Mouse (Mus musculus): ENCODE data around the gene Hist1h2bf. TPM values are rescaled to one million over a fixed set of nuclear protein-coding genes. Genes with fewer than 3 reads are reported as not detected.
"Not testable (repeated sequence)": the region's sequence is repeated elsewhere in the genome, so short reads cannot be mapped to it uniquely, and the experiment has no call there.

Hist1h2bf gene
- total and polyA plus RNA-seq, 3 experiments: 1.00 to 8.4 (median 5.2) TPM

- no peak for TF ChIP-seq EP300 (IDR thresholded peaks at IDR 0.05; ENCODE audit: insufficient read depth, low read depth, low read length)
- peak; percentile 39; the same call in 1 of the 2 replicates for TF ChIP-seq POLR2A (IDR thresholded peaks at IDR 0.05; ENCODE audit: insufficient read depth, low read depth, low read length)
- TF ChIP-seq CTCF (IDR thresholded peaks at IDR 0.05): no peak
- Histone ChIP-seq H3K79me2 (replicated peaks; ENCODE audit: control insufficient read depth, insufficient read depth, low read length) (no peaks in the 10 kb centered on the region), H3K36me3 (ENCODE audit: control insufficient read depth, insufficient read depth, low read length) (peaks cover 6% of the 10 kb centered on the region), H3K4me3 (peak within 1 kb of the TSS; percentile 47), H3K4me1 (ENCODE audit: control insufficient read depth, insufficient read depth, low read length) (peaks cover 4% of the 10 kb centered on the region), H3K27me3 (ENCODE audit: control insufficient read depth, insufficient read depth, low read length) (no peaks in the 10 kb centered on the region), H3K27ac (peak within 1 kb of the TSS; percentile 6), H3K9ac (ENCODE audit: low read depth, low read length) (peak within 1 kb of the TSS; percentile 52; the same call in 1 of the 2 replicates)
- peak in 1 of 2 experiments; percentile 46 for DNase-seq
- WGBS: 9% methylated on average over 18 of the region's 18 CpGs
- intact Hi-C loops (cut with DNase I): no loop called here
Observed at GRCm38 (mm10) chr13:23575271-23575851, 1.4 kb upstream of the Hist1h2bf start, which contains the start of gene Hist1h3d. TSS of gene Hist1h3d (plus strand) at chr13:23575763.

- H3K27me3 ChIP-seq (ENCODE audit: control insufficient read depth, insufficient read depth, low read length); H3K79me2 ChIP-seq (replicated peaks; ENCODE audit: control insufficient read depth, insufficient read depth, low read length); H3K9ac ChIP-seq (ENCODE audit: low read depth, low read length); intact Hi-C loops (cut with DNase I); H3K36me3 ChIP-seq (ENCODE audit: control insufficient read depth, insufficient read depth, low read length); DNase-seq; H3K4me1 ChIP-seq (ENCODE audit: control insufficient read depth, insufficient read depth, low read length): not testable (repeated sequence)
- 9% methylated on average over 11 of the region's 39 CpGs for WGBS
- Histone ChIP-seq H3K27ac (peak overlapping the region; percentile 6; the same call in 1 of the 2 replicates), H3K4me3 (peak overlapping the region; percentile 43)
Observed at GRCm38 (mm10) chr13:23574546-23575170, 662 bp upstream of the Hist1h2bf start.

GRCm38 (mm10) chr13:23573034-23573897 is 730 bp downstream of the Hist1h2bf start:
- H3K4me1 ChIP-seq (ENCODE audit: control insufficient read depth, insufficient read depth, low read length); H3K27me3 ChIP-seq (ENCODE audit: control insufficient read depth, insufficient read depth, low read length); intact Hi-C loops (cut with DNase I); DNase-seq; H3K79me2 ChIP-seq (replicated peaks; ENCODE audit: control insufficient read depth, insufficient read depth, low read length); H3K27ac ChIP-seq; H3K9ac ChIP-seq (ENCODE audit: low read depth, low read length); H3K36me3 ChIP-seq (ENCODE audit: control insufficient read depth, insufficient read depth, low read length): not testable (repeated sequence)
- 31% methylated on average over 20 of the region's 20 CpGs for WGBS
- H3K4me3 ChIP-seq: peak overlapping the region; percentile 43

- intact Hi-C loops (cut with DNase I): no loop called here
Observed at GRCm38 (mm10) chr13:23572218-23573033, 1.6 kb downstream of the Hist1h2bf start.

GRCm38 (mm10) chr13:23571504-23572217 is 2.3 kb downstream of the Hist1h2bf start:
- Histone ChIP-seq H3K4me3 (peak overlapping the region; percentile 63), H3K27ac (peak overlapping the region; percentile 87), H3K9ac (ENCODE audit: low read depth, low read length) (peak overlapping the region; percentile 65)
- H3K27me3 ChIP-seq (ENCODE audit: control insufficient read depth, insufficient read depth, low read length); H3K36me3 ChIP-seq (ENCODE audit: control insufficient read depth, insufficient read depth, low read length); H3K79me2 ChIP-seq (replicated peaks; ENCODE audit: control insufficient read depth, insufficient read depth, low read length); DNase-seq; intact Hi-C loops (cut with DNase I); H3K4me1 ChIP-seq (ENCODE audit: control insufficient read depth, insufficient read depth, low read length): not testable (repeated sequence)
- 0 out of 2 replicates have a peak, but pooled peaks have one; percentile 6 for TF ChIP-seq POLR2A (IDR thresholded peaks at IDR 0.05; ENCODE audit: insufficient read depth, low read depth, low read length)
- 2% methylated on average over 18 of the region's 34 CpGs for WGBS

More at GRCm38 (mm10) chr13:23572218-23573033, 1.6 kb downstream of the Hist1h2bf start:
- Histone ChIP-seq H3K9ac (ENCODE audit: low read depth, low read length) (no peak overlapping the region), H3K79me2 (replicated peaks; ENCODE audit: control insufficient read depth, insufficient read depth, low read length) (no peaks in the 10 kb centered on the region), H3K4me1 (ENCODE audit: control insufficient read depth, insufficient read depth, low read length) (peaks cover 4% of the 10 kb centered on the region), H3K27me3 (ENCODE audit: control insufficient read depth, insufficient read depth, low read length) (no peaks in the 10 kb centered on the region), H3K4me3 (peak overlapping the region; percentile 63), H3K36me3 (ENCODE audit: control insufficient read depth, insufficient read depth, low read length) (peaks cover 6% of the 10 kb centered on the region), H3K27ac (no peak overlapping the region; the same call in 1 of the 2 replicates)
- 49% methylated on average over 2 of the region's 2 CpGs for WGBS
- no peak for DNase-seq
- TF ChIP-seq CTCF (IDR thresholded peaks at IDR 0.05) (no peak), POLR2A (IDR thresholded peaks at IDR 0.05; ENCODE audit: insufficient read depth, low read depth, low read length) (no peak), EP300 (IDR thresholded peaks at IDR 0.05; ENCODE audit: insufficient read depth, low read depth, low read length) (no peak)
